Mouse (Mus musculus) stomach, postnatal 0 days (tissue): ENCODE measurements at regions not wholly inside any gene's neighbourhood (a gene's known extent, or its start where the extent isn't known, plus 50 kb on each side); places are given as distances from the start of the nearest gene placed in this dataset.

Source experiments
- ATAC-seq: fragments of 200-750 bp; cut with Nextera tagmentation; 2 replicates; pipeline ENCODE4 v1.8.0; 2017; ENCODE audit not compliant: low FRiP score, low TSS enrichment
- DNase-seq: peaks from one replicate; pipeline ENCODE4 v3.0.0-alpha.2; 2016; ENCODE audit warnings: low spot score
- H3K27ac ChIP-seq: fragments of 300-500 bp; sonication (generic); replicated peaks from 2 replicates; pipeline ENCODE4 v1.5.1; 2014; ENCODE audit warnings: mild to moderate bottlenecking, control low read depth
- H3K27me3 ChIP-seq: fragments of 300-500 bp; sonication (generic); 2 replicates; pipeline ENCODE4 v1.6.1; 2014; ENCODE audit warnings: low read length; ENCODE audit not compliant: control insufficient read depth, insufficient read depth
- H3K36me3 ChIP-seq: fragments of 300-500 bp; sonication (generic); 2 replicates; pipeline ENCODE4 v1.6.1; 2014; ENCODE audit warnings: low read length, mixed read lengths; ENCODE audit not compliant: control insufficient read depth, insufficient read depth
- H3K4me1 ChIP-seq: fragments of 300-500 bp; sonication (generic); replicated peaks from 2 replicates; pipeline ENCODE4 v1.6.1; 2014; ENCODE audit warnings: antibody characterized with exemption; ENCODE audit not compliant: control insufficient read depth, insufficient read depth
- H3K4me2 ChIP-seq: fragments of 300-500 bp; sonication (generic); replicated peaks from 2 replicates; pipeline ENCODE4 v1.6.1; 2014; ENCODE audit warnings: low read depth, mild to moderate bottlenecking, control low read depth, moderate library complexity
- H3K4me3 ChIP-seq: fragments of 300-500 bp; sonication (generic); 2 replicates; pipeline ENCODE4 v1.5.1; 2014; ENCODE audit warnings: low read depth, low read length, control low read depth
- H3K9ac ChIP-seq: fragments of 300-500 bp; sonication (generic); 2 replicates; pipeline ENCODE4 v1.6.1; 2014; ENCODE audit warnings: mild to moderate bottlenecking, low read length, control low read depth, mixed read lengths
- H3K9me3 ChIP-seq: fragments of 300-500 bp; sonication (generic); 2 replicates; pipeline ENCODE4 v1.6.1; 2016; ENCODE audit warnings: low read length; ENCODE audit not compliant: control insufficient read depth
- CTCF ChIP-seq: IDR thresholded peaks from 2 replicates; pipeline ENCODE4 v1.5.1; 2016; ENCODE audit warnings: antibody characterized with exemption, low read depth, mild to moderate bottlenecking, moderate library complexity
- EP300 ChIP-seq: optimal IDR thresholded peaks from 2 replicates; pipeline ENCODE3; 2016; ENCODE audit warnings: antibody characterized with exemption
- whole genome bisulfite sequencing: fragments of 180-500 bp; shearing (Covaris S2); extraction: QIAGEN DNeasy Blood & Tissue Kit; methylation state at CpG from one replicate; pipeline ENCODE4 v1.1.7; 2014; 5-methylcytosine and 5-hydroxymethylcytosine counted together

- no peak overlapping the region for H3K9ac ChIP-seq
- DNase-seq (no peak), ATAC-seq (no peak)
- no peak overlapping the region for H3K4me3 ChIP-seq
- no peak overlapping the region for H3K4me2 ChIP-seq
- H3K36me3 ChIP-seq, result no peaks in the 10 kb centered on the region
- H3K4me1 ChIP-seq, result no peaks in the 10 kb centered on the region
- no peak overlapping the region for H3K27ac ChIP-seq
- H3K9me3 ChIP-seq, result no peaks in the 10 kb centered on the region
- no peaks in the 10 kb centered on the region for H3K27me3 ChIP-seq
- WGBS, result 63% methylated on average over 3 of the region's 3 CpGs
- TF ChIP-seq CTCF (no peak), EP300 (no peak)
Measured at GRCm38 (mm10) chr1:137477239-137477638, 517.0 kb upstream of the Nr5a2 start.

GRCm38 (mm10) chr1:137474858-137475257, 514.6 kb upstream of the Nr5a2 start:
- TF ChIP-seq EP300, result no peak
- no peak for TF ChIP-seq CTCF
- no peak overlapping the region for H3K4me2 ChIP-seq
- H3K9me3 ChIP-seq, result no peaks in the 10 kb centered on the region
- ATAC-seq (no peak), DNase-seq (no peak)
- no peak overlapping the region for H3K4me3 ChIP-seq
- no peak overlapping the region for H3K27ac ChIP-seq
- H3K27me3 ChIP-seq, result no peaks in the 10 kb centered on the region
- H3K9ac ChIP-seq, result no peak overlapping the region
- no peaks in the 10 kb centered on the region for H3K36me3 ChIP-seq
- WGBS, result 52% methylated on average over 4 of the region's 4 CpGs
- no peaks in the 10 kb centered on the region for H3K4me1 ChIP-seq

- TF ChIP-seq EP300 (no peak), CTCF (no peak)
- no peak for ATAC-seq
Measured at GRCm38 (mm10) chr1:137473800-137474685, 513.8 kb upstream of the Nr5a2 start.

DNA sequence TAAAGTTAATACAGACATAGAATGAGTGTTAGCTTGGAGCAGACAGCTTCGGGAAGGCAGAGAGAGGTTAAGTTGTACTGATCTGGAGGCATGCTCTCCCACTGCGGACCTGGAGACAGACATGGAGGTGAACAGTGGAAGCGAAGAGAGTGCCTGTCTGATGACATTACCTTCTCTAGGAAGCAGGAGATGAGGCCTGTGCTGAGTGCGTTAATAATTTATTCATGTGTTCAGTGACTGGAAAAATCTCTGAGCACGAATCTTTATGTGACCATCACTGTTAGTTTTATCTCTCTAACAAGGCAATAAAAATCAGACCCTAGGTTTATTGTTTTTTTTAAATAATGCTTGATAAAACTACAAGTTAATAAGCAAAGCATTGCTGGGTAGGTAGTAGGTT, 504.7 kb upstream of the Nr5a2 start:
- Histone ChIP-seq H3K27ac (no peak overlapping the region), H3K4me1 (no peaks in the 10 kb centered on the region), H3K36me3 (no peaks in the 10 kb centered on the region), H3K4me3 (no peak overlapping the region), H3K27me3 (no peaks in the 10 kb centered on the region), H3K9me3 (no peaks in the 10 kb centered on the region), H3K9ac (no peak overlapping the region), H3K4me2 (no peak overlapping the region)
- ATAC-seq, result no peak
- 82% methylated on average over 5 of the region's 5 CpGs for WGBS
- TF ChIP-seq EP300 (no peak), CTCF (no peak)
- no peak for DNase-seq

More at GRCm38 (mm10) chr1:137473800-137474685, 513.8 kb upstream of the Nr5a2 start:
- no peak for DNase-seq
- no peak overlapping the region for H3K9ac ChIP-seq
- H3K4me2 ChIP-seq, result no peak overlapping the region
- no peaks in the 10 kb centered on the region for H3K4me1 ChIP-seq
- no peaks in the 10 kb centered on the region for H3K27me3 ChIP-seq
- 70% methylated on average over 4 of the region's 4 CpGs for WGBS
- no peaks in the 10 kb centered on the region for H3K9me3 ChIP-seq
- H3K27ac ChIP-seq, result no peak overlapping the region
- H3K36me3 ChIP-seq, result no peaks in the 10 kb centered on the region
- H3K4me3 ChIP-seq, result no peak overlapping the region

- Histone ChIP-seq H3K36me3 (no peaks in the 10 kb centered on the region), H3K4me3 (no peak overlapping the region), H3K9ac (no peak overlapping the region), H3K9me3 (no peaks in the 10 kb centered on the region), H3K4me1 (no peaks in the 10 kb centered on the region), H3K27me3 (no peaks in the 10 kb centered on the region), H3K27ac (no peak overlapping the region), H3K4me2 (no peak overlapping the region)
- TF ChIP-seq EP300 (no peak), CTCF (no peak)
- DNase-seq, result no peak
- ATAC-seq, result no peak
- WGBS, result 59% methylated on average over 1 of the region's 1 CpGs
Measured at GRCm38 (mm10) chr1:137461189-137461588, 500.9 kb upstream of the Nr5a2 start.

DNA sequence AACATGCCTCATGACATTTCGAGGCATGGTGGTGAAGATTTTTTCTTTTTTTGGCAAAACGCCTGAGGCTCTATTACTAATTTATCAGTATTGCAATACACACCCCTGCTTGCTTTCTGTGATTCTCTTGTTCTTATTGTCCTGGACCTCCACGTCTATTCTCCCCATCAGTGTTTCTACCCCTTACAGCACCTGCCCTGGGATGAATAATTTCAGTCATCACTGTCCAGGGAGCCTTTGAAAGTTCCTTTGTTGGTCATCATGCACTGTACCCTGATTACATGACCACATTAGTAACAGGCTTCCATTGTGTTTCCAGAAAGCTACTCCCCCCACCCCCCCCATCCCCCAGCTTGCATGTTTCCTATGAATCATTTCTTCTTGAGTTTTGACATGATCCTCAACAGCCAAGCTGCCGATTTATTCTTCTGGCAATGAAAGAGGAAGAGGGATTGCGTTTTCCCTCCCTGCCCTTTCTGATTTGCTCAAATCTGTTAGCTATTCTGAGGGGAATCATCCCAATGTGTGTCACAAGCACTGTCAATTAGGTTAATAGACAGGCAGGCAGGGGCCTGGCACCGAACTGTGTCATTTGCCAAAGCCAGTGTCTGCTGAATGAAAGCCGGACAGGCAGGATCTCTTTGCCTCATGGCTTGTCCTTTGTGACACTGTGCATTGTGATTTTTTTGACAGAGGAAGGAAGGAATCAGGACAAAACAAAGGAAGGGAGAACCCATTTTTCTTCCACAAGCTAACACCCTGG, 493.4 kb upstream of the Nr5a2 start:
- H3K4me1 ChIP-seq, result no peaks in the 10 kb centered on the region
- no peaks in the 10 kb centered on the region for H3K27me3 ChIP-seq
- H3K9ac ChIP-seq, result no peak overlapping the region
- H3K27ac ChIP-seq, result no peak overlapping the region
- H3K4me2 ChIP-seq, result no peak overlapping the region
- no peak for TF ChIP-seq EP300
- no peak for TF ChIP-seq CTCF
- no peaks in the 10 kb centered on the region for H3K9me3 ChIP-seq
- WGBS, result 63% methylated on average over 7 of the region's 7 CpGs
- ATAC-seq, result no peak
- no peak overlapping the region for H3K4me3 ChIP-seq
- DNase-seq, result no peak
- H3K36me3 ChIP-seq, result no peaks in the 10 kb centered on the region
